Mouse (Mus musculus): Measurements from ENCODE around the gene Fstl4. TPM values are rescaled to one million over a fixed set of nuclear protein-coding genes. Genes with fewer than 3 reads are reported as not detected.

Fstl4 gene
- polyA plus RNA-seq, 1 experiment, result not detected

- Histone ChIP-seq H3K79me2 (ENCODE audit: control insufficient read depth, insufficient read depth) (no peaks in the 10 kb centered on the region), H3K27me3 (ENCODE audit: control insufficient read depth, insufficient read depth, insufficient read length) (peaks cover 7% of the 10 kb centered on the region), H3ac (ENCODE audit: control insufficient read depth, insufficient read length, low read depth) (no peak overlapping the region), H3K79me3 (ENCODE audit: low read depth) (no peaks in the 10 kb centered on the region), H3K36me3 (ENCODE audit: control insufficient read depth, insufficient read depth) (no peaks in the 10 kb centered on the region), H3K4me3 (ENCODE audit: insufficient read depth, poor library complexity, severe bottlenecking) (no peak overlapping the region)
- TF ChIP-seq MYOG (IDR thresholded peaks at IDR 0.05; ENCODE audit: control insufficient read depth, extremely low read depth, insufficient read length) (no peak), FOSL1 (IDR thresholded peaks at IDR 0.05; ENCODE audit: insufficient read depth, low read length, poor library complexity, severe bottlenecking) (no peak), CEBPB (IDR thresholded peaks at IDR 0.05; ENCODE audit: low read depth) (no peak)
Measured at GRCm38 (mm10) chr11:52850071-52850470, 85.6 kb downstream of the Fstl4 start.

GRCm38 (mm10) chr11:52872846-52873512 lies 108.5 kb downstream of the Fstl4 start:
- Histone ChIP-seq H3K79me3 (ENCODE audit: low read depth) (no peaks in the 10 kb centered on the region), H3K36me3 (ENCODE audit: control insufficient read depth, insufficient read depth) (no peaks in the 10 kb centered on the region), H3K27me3 (ENCODE audit: control insufficient read depth, insufficient read depth, insufficient read length) (no peaks in the 10 kb centered on the region), H3ac (ENCODE audit: control insufficient read depth, insufficient read length, low read depth) (no peak overlapping the region), H3K79me2 (ENCODE audit: control insufficient read depth, insufficient read depth) (no peaks in the 10 kb centered on the region), H3K4me3 (ENCODE audit: insufficient read depth, poor library complexity, severe bottlenecking) (no peak overlapping the region)
- TF ChIP-seq MAX (IDR thresholded peaks at IDR 0.05), result no peak
- no peak for TF ChIP-seq FOSL1 (IDR thresholded peaks at IDR 0.05; ENCODE audit: insufficient read depth, low read length, poor library complexity, severe bottlenecking)
- TF ChIP-seq USF1 (IDR thresholded peaks at IDR 0.05; ENCODE audit: low read depth), result no peak
- TF ChIP-seq MYOG (IDR thresholded peaks at IDR 0.05; ENCODE audit: control insufficient read depth, extremely low read depth, insufficient read length), result no peak
- TF ChIP-seq MYOD1 (IDR thresholded peaks at IDR 0.05; ENCODE audit: control insufficient read depth, insufficient read length, low read depth), result no peak

GRCm38 (mm10) chr11:52875916-52876765 lies 111.7 kb downstream of the Fstl4 start:
- H3K27me3 ChIP-seq (ENCODE audit: control insufficient read depth, insufficient read depth, insufficient read length), result peaks cover 10% of the 10 kb centered on the region
- H3K4me3 ChIP-seq (ENCODE audit: insufficient read depth, poor library complexity, severe bottlenecking), result no peak overlapping the region
- H3K36me3 ChIP-seq (ENCODE audit: control insufficient read depth, insufficient read depth), result no peaks in the 10 kb centered on the region
- H3ac ChIP-seq (ENCODE audit: control insufficient read depth, insufficient read length, low read depth), result no peak overlapping the region
- no peaks in the 10 kb centered on the region for H3K79me3 ChIP-seq (ENCODE audit: low read depth)
- no peak for TF ChIP-seq CTCF (IDR thresholded peaks at IDR 0.05; ENCODE audit: control insufficient read depth, insufficient read depth, insufficient read length)
- TF ChIP-seq USF1 (IDR thresholded peaks at IDR 0.05; ENCODE audit: low read depth), result no peak
- TF ChIP-seq FOSL1 (IDR thresholded peaks at IDR 0.05; ENCODE audit: insufficient read depth, low read length, poor library complexity, severe bottlenecking), result no peak
- TF ChIP-seq MAX (IDR thresholded peaks at IDR 0.05), result no peak
- TF ChIP-seq MYOD1 (IDR thresholded peaks at IDR 0.05; ENCODE audit: control insufficient read depth, insufficient read length, low read depth), result no peak
- no peak for TF ChIP-seq MYOG (IDR thresholded peaks at IDR 0.05; ENCODE audit: control insufficient read depth, extremely low read depth, insufficient read length)
- no peak for TF ChIP-seq CEBPB (IDR thresholded peaks at IDR 0.05; ENCODE audit: low read depth)
- no peaks in the 10 kb centered on the region for H3K79me2 ChIP-seq (ENCODE audit: control insufficient read depth, insufficient read depth)

- H3K79me3 ChIP-seq (ENCODE audit: low read depth), result no peaks in the 10 kb centered on the region
- no peaks in the 10 kb centered on the region for H3K36me3 ChIP-seq (ENCODE audit: control insufficient read depth, insufficient read depth)
- H3K4me3 ChIP-seq (ENCODE audit: insufficient read depth, poor library complexity, severe bottlenecking), result no peak overlapping the region
- peaks cover 15% of the 10 kb centered on the region for H3K27me3 ChIP-seq (ENCODE audit: control insufficient read depth, insufficient read depth, insufficient read length)
- no peaks in the 10 kb centered on the region for H3K79me2 ChIP-seq (ENCODE audit: control insufficient read depth, insufficient read depth)
- no peak overlapping the region for H3ac ChIP-seq (ENCODE audit: control insufficient read depth, insufficient read length, low read depth)
- TF ChIP-seq MAX (IDR thresholded peaks at IDR 0.05) (no peak), USF1 (IDR thresholded peaks at IDR 0.05; ENCODE audit: low read depth) (no peak), FOSL1 (IDR thresholded peaks at IDR 0.05; ENCODE audit: insufficient read depth, low read length, poor library complexity, severe bottlenecking) (no peak), MYOD1 (IDR thresholded peaks at IDR 0.05; ENCODE audit: control insufficient read depth, insufficient read length, low read depth) (no peak), CEBPB (IDR thresholded peaks at IDR 0.05; ENCODE audit: low read depth) (no peak), CTCF (IDR thresholded peaks at IDR 0.05; ENCODE audit: control insufficient read depth, insufficient read depth, insufficient read length) (no peak), MYOG (IDR thresholded peaks at IDR 0.05; ENCODE audit: control insufficient read depth, extremely low read depth, insufficient read length) (no peak)
Measured at GRCm38 (mm10) chr11:52877662-52878061, 113.2 kb downstream of the Fstl4 start.

GRCm38 (mm10) chr11:52879958-52880357 lies 115.5 kb downstream of the Fstl4 start:
- TF ChIP-seq MAX (IDR thresholded peaks at IDR 0.05) (no peak), FOSL1 (IDR thresholded peaks at IDR 0.05; ENCODE audit: insufficient read depth, low read length, poor library complexity, severe bottlenecking) (no peak), USF1 (IDR thresholded peaks at IDR 0.05; ENCODE audit: low read depth) (no peak), MYOD1 (IDR thresholded peaks at IDR 0.05; ENCODE audit: control insufficient read depth, insufficient read length, low read depth) (no peak), CEBPB (IDR thresholded peaks at IDR 0.05; ENCODE audit: low read depth) (no peak), CTCF (IDR thresholded peaks at IDR 0.05; ENCODE audit: control insufficient read depth, insufficient read depth, insufficient read length) (no peak), MYOG (IDR thresholded peaks at IDR 0.05; ENCODE audit: control insufficient read depth, extremely low read depth, insufficient read length) (no peak)
- Histone ChIP-seq H3K4me3 (ENCODE audit: insufficient read depth, poor library complexity, severe bottlenecking) (no peak overlapping the region), H3K79me2 (ENCODE audit: control insufficient read depth, insufficient read depth) (no peaks in the 10 kb centered on the region), H3K79me3 (ENCODE audit: low read depth) (no peaks in the 10 kb centered on the region), H3ac (ENCODE audit: control insufficient read depth, insufficient read length, low read depth) (no peak overlapping the region), H3K36me3 (ENCODE audit: control insufficient read depth, insufficient read depth) (no peaks in the 10 kb centered on the region), H3K27me3 (ENCODE audit: control insufficient read depth, insufficient read depth, insufficient read length) (peaks cover 15% of the 10 kb centered on the region)
